ENCODE assay signal across 8 mouse cellular contexts in genomic region chr12:89106029-89106733, GRCm38 (mm10).
DNase-seq lines count a peak whose midpoint lies in the region; ATAC-seq and TF ChIP-seq lines count a peak whose summit lies in the region.

No protein-coding gene starts in this region.

- H3K36me3 ChIP-seq in embryonic facial prominence, embryonic 11.5 days (replicated peaks; ENCODE audit: control insufficient read depth, insufficient read depth, low read depth, low read length), result no peaks in the 10 kb centered on the region
- H3K36me3 ChIP-seq in liver, embryonic 13.5 days, result no peaks in the 10 kb centered on the region

- ATAC-seq in embryonic facial prominence, embryonic 11.5 days (replicated peaks; ENCODE audit: insufficient number of reproducible peaks, low FRiP score, low TSS enrichment, low read depth), result peak; percentile 84; the same call in 1 of the 2 replicates
- ATAC-seq in liver, embryonic 13.5 days (ENCODE audit: low read depth), result peak; percentile 43; the same call in 1 of the 2 replicates

- H3K27me3 ChIP-seq in embryonic facial prominence, embryonic 11.5 days (ENCODE audit: control insufficient read depth, insufficient read depth, low read length), result no peaks in the 10 kb centered on the region
- no peaks in the 10 kb centered on the region for H3K27me3 ChIP-seq in liver, embryonic 13.5 days

- DNase-seq in thymus, postnatal 14 days, result peak; percentile 2
- DNase-seq in thymus, postnatal 10 days (ENCODE audit: low spot score in 2 of 2), result no peak
- DNase-seq in embryonic facial prominence, embryonic 11.5 days (ENCODE audit: low spot score), result peak; percentile 85
- DNase-seq in heart, postnatal 10 days, result peak; percentile 39 to 59
- DNase-seq in kidney, postnatal 4 days, result peak; percentile 81 to 84
- peak; percentile 11 for DNase-seq in liver, embryonic 13.5 days
- no peak for DNase-seq in spleen, postnatal 14 days (ENCODE audit: low spot score in 2 of 2)

- H3K9ac ChIP-seq in embryonic facial prominence, embryonic 11.5 days (replicated peaks; ENCODE audit: low read length), result no peak overlapping the region
- no peak overlapping the region for H3K9ac ChIP-seq in liver, embryonic 13.5 days

- H3K4me2 ChIP-seq in embryonic facial prominence, embryonic 11.5 days (ENCODE audit: low read depth, low read length), result peak overlapping the region; percentile 7; the same call in 1 of the 2 replicates
- no peak overlapping the region for H3K4me2 ChIP-seq in liver, embryonic 13.5 days

- no peaks in the 10 kb centered on the region for H3K4me1 ChIP-seq in embryonic facial prominence, embryonic 11.5 days (ENCODE audit: control insufficient read depth, insufficient read depth, low read length)
- H3K4me1 ChIP-seq in liver, embryonic 13.5 days (replicated peaks), result no peaks in the 10 kb centered on the region
- H3K4me1 ChIP-seq in olfactory bulb, adult 2 months (ENCODE audit: control insufficient read depth, insufficient read depth, low read length), result peaks cover 2% of the 10 kb centered on the region

- H3K27ac ChIP-seq in embryonic facial prominence, embryonic 11.5 days (replicated peaks; ENCODE audit: low read depth, low read length), result no peak overlapping the region
- H3K27ac ChIP-seq in liver, embryonic 13.5 days, result no peak overlapping the region
- H3K27ac ChIP-seq in olfactory bulb, adult 2 months (ENCODE audit: insufficient read depth, low read depth, low read length), result 0 out of 2 replicates have a peak overlapping the region, but pooled peaks have one; percentile 7

- TF ChIP-seq POLR2A in olfactory bulb, adult 2 months (IDR thresholded peaks at IDR 0.05; ENCODE audit: insufficient read depth, low read depth, low read length), result no peak

- WGBS in embryonic facial prominence, embryonic 11.5 days, result 15% methylated on average over 9 of the region's 9 CpGs
- WGBS in liver, embryonic 13.5 days (ENCODE audit: insufficient replicate concordance), result 14% methylated on average over 9 of the region's 9 CpGs
- 5% methylated on average over 9 of the region's 9 CpGs for WGBS in olfactory bulb, adult 2 months

- intact Hi-C loops in heart, postnatal 10 days (cut with DNase I), result loop anchor here (1.0 to 5.0 kb wide), 3 partner anchors 114 to 699 kb away; no protein-coding TSS in a partner anchor

- H3K4me3 ChIP-seq in embryonic facial prominence, embryonic 11.5 days (ENCODE audit: low read depth, low read length), result no peak overlapping the region
- H3K4me3 ChIP-seq in liver, embryonic 13.5 days (replicated peaks), result no peak overlapping the region
- peak overlapping the region; percentile 13; the same call in 1 of the 2 replicates for H3K4me3 ChIP-seq in olfactory bulb, adult 2 months (ENCODE audit: insufficient read depth, low read depth, low read length)

- peak; percentile 89 for TF ChIP-seq CTCF in olfactory bulb, adult 2 months (IDR thresholded peaks at IDR 0.05; ENCODE audit: insufficient read depth, low read depth, low read length)

- no peaks in the 10 kb centered on the region for H3K9me3 ChIP-seq in embryonic facial prominence, embryonic 11.5 days (replicated peaks; ENCODE audit: control insufficient read depth, low read length)
- H3K9me3 ChIP-seq in liver, embryonic 13.5 days (replicated peaks), result no peaks in the 10 kb centered on the region

Comparison
In these comparisons a context has a peak if more than half of its experiments do, and no peak if none do; other contexts are left out.
1. DNase-seq: peak in thymus, postnatal 14 days (single experiment), embryonic facial prominence, embryonic 11.5 days (single experiment), heart, postnatal 10 days (2 of 2), kidney, postnatal 4 days (2 of 2) and liver, embryonic 13.5 days (single experiment); none in thymus, postnatal 10 days (0 of 2) and spleen, postnatal 14 days (0 of 2).